Mouse (Mus musculus) right cerebral cortex, postnatal 10 days (tissue): ENCODE data around the gene Gabpb2.
"Not testable (repeated sequence)": the region's sequence is repeated elsewhere in the genome, so short reads cannot be mapped to it uniquely, and the experiment has no call there.

Source experiments
- DNase-seq, 2 experiments: peaks; one replicate each; pipeline ENCODE4 v3.0.0; 2021; ENCODE audit warnings: low spot score in 2 of 2

Gabpb2 gene

GRCm38 (mm10) chr3:95231298-95232221, 13.8 kb upstream of the Gabpb2 start, which contains the start of gene Mllt11:
TSS of gene Mllt11 (minus strand) at chr3:95232171.
- no peak for DNase-seq

DNA sequence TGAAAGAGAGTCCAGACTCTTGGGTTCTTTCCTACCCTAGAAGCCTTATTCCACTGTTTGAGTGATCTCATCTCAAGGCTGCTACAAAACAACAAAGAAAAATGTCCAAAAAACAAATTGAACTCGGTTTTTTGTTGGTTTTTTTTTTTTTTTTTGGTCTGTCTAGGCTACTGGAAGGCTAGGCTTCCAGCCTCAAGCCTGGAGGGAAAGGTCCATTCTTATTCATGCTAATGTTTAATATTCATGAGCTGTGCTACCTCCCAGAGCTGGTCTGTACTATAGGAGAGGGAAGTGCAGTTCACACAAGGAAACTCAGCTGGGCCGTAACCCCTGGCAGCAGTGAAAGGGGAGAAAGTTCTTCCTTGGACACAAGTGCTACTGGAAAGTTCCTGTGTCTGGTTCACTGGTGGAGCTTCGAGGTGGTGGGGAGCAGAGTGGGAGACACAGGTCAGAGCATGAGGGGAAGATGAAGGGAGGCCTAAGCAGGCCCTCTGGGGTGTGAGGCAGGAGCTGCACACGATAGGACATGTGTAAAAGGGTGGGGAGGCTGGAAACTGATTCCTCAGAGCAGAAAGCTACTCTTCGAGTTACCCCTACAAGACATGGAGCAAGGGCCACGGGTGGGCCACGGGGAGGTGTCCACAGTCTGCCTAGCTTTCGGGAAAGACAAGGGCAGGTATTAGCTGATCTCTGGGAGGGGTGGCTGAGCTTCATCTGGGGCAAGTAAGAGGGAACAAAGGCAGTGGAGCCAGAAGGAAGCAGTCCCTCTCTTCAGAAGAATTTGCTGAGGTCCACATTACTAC, 13.0 kb upstream of the Gabpb2 start:
- no peak for DNase-seq

- peak; percentile 76 to 82 for DNase-seq
Measured at GRCm38 (mm10) chr3:95229781-95230494, 12.2 kb upstream of the Gabpb2 start.

DNA sequence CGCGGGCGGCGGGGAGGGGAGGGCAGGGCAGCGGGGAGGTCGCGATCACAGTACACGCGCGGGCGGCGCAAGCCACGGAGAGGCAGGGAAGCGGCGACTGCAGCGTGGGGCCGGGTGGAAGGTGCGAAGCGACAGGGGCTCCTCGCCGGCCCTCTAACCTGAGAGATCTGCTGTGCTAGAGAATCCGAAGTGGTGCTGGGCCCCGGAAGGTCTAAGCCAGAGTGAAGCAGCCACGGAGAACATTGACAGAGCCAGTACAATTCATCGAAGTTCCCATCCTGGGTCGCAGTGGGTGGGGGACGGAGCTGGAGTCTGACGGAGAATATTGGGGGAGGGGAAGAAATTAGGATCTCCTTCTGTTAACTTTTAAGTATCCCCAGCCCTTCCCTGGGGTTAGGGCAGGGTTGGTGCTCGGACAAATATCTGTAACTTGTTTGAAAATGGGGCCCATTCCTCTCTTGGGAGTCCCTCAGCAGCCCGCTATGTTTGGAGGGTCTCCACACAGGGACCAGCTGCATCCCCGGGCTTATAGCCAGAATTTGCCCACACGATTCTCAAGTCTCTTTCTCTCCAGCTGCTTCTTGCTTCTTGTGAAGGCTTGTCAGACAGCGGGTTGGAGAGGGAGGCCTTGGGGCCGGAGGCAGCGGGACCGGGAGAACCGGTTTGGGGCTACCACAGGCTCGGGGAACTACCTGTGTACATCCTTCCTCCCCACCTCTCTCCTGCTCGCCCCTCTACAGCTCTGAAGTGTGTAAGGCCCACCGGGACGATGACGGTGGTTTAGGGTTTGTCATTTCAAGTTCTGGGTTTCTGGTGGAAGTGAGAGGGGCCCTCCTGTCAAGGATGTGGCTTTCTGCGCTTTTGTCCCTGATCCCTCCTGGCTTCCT, 11.4 kb upstream of the Gabpb2 start:
- DNase-seq = peak; percentile 87 to 92

DNA sequence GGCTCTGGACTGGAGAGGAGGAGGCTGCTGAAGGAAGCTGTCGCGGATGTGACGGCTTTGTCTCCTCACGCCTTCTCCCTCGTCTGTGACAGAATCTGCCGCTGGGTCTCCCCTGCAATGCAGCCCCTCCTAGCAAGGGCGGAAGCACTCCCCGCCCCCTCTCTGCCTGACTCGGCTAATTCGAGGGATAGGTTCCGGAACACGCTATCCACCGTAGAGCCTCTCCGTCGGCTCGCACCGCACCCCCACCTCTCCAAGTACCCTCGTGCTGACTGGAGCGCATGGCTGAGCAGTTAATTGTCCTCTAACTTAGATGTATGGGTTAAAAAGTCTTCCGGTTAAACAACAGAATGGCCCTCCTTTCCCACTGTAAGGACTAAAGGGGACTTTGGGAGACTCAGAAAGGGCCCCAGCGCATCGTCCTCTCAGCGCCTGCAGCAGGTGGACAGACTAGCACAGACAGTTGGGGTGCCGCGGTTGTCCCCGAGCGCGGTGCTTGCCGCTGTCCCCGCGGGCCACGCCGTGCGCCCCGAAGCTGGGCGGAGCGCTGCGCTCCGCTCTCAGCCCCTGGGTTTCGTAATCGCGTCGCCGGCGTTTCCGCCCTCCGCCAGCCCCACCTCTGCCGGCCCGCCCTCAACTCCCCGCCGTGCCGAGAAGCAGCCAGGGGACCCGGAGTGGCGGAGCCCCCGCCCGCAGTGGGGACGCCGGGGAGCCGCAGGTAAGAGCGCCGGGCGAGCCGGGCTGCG, 10.6 kb upstream of the Gabpb2 start, which contains the start of gene Cdc42se1:
Cdc42se1 (plus strand) TSS at position 585 of the 746 bp plus-strand sequence.
- DNase-seq = peak; percentile 96

GRCm38 (mm10) chr3:95227214-95227613, 9.5 kb upstream of the Gabpb2 start:
- DNase-seq = no peak

DNA sequence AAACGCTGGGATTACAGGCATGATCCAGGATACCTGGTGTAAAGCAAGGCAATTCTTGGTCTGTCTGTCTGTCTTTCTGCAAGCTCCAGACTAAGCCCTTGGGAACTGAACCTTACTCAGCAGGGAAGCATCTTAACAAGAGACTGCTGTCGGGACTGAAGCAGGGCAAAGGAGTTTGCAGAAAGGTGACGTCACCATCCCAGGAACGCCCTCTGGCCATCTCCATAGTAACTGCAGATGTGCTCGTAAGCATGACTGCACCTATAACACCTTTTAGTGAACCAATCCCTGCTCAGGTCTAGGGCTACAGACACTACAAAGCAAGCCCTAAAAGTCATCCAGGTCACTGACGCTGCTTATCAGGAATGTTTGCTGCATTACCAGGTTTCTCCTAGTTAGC, 6.6 kb upstream of the Gabpb2 start:
- DNase-seq = no peak

DNA sequence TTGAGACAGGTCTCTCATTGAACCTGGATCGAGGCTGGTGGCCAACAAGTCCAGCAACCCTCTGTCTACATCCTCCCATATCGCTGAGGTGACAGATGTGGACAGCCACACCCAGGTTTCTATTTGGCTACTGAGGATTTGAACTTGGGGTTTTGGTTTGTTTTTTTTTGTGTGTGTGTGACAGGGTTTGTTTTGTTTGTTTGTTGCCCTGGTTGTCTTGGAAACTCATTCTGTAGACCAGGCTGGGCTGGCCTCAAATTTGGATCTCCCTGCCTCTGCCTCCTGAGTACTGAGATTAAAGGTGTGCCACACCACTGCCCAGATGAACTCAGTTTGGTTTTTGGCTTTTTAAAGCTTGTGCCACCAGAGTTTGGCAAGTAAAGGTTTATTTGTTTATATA, 5.3 kb upstream of the Gabpb2 start:
- no peak for DNase-seq

DNA sequence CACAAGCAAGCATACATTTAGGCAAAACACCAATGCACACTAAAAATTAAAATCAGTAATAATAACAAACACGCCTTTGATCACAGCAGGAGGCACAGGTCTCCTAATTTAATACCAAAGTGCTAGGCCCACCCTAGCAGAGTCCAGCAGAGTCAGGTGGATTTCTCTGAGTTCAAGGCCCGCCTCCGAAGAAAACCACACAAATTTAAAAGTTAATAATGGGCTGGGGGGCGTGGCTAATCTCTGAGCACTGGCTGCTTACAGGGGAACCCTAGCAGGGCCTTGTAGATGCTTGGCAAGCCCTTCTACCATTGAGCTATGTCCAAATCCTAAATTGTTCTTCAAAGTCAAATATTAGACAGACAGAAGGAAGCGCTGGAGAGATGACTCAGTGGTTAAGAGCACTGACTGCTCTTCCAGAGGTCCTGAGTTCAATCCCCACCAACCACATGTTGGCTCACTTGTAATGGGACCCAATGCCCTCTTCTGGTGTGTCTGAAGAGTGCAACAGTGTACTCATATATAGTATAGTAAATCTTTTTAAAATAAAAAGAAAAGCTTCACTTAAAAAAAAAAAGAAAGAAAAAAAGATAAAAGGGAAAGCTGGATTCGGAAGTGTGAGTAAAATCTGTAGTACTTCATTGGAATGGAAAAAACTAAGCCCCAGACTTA, 886 bp upstream of the Gabpb2 start:
- no peak for DNase-seq

- DNase-seq = no peak
Measured at GRCm38 (mm10) chr3:95216655-95217254, 961 bp downstream of the Gabpb2 start.

DNA sequence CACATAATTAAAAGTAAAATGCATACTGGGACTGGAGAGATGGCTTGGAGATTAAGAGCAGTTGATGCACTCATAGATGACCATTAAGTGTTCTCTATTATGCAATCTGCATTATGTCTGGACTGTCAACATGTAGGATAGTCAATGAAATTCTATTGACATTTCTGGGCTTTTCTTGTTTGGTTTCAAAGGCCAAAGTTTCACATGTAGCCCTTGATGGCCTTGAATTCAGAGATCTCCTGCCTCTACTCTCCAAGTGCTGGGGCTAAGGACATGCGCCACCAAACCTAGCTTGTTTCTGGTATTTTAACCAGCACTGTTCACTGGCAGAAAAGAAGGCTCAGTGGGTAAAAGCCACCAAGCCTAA, 4.1 kb downstream of the Gabpb2 start:
- DNase-seq = no peak

GRCm38 (mm10) chr3:95212889-95213608, 4.7 kb downstream of the Gabpb2 start:
- not testable (repeated sequence) for DNase-seq

GRCm38 (mm10) chr3:95210585-95210984, 7.1 kb downstream of the Gabpb2 start:
- no peak for DNase-seq

DNA sequence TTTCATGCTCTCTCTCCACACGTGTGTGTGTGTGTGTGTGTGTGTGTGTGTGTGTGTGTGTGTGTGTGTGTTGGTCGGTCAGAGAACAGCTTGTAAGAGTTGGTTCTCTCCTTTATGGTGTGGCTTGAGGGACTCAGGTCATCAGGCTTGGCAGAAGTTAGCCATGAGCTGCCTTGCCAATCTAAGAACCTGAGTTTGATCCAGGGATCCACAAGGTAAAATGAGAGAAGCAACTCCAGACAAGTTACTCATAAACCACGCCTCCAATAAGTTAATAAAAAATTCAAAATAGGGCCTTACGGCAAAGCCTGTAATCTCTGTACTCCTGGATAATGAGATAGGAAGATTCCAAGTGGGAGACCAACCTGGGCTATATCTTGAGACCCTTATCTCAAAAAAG, 9.4 kb downstream of the Gabpb2 start:
- DNase-seq = no peak

DNA sequence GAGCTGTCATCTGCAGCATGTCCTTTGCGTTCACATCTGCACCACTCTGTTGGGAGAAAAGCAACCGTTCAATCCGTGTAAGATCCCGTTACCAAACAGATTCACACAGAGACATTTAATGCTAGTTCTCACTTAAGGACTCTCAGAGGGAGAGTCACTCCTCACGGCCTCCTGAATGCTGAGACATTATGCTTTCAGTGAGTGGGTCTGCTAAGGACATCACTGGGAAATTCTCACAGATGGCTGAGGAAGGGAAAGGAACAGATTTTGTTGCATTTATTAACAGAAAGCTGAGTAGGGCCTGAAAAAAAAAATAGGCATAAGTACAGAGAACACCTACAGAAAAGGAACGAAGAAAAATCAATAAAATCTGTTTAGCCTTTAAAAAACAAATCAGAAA, 13.8 kb downstream of the Gabpb2 start:
- DNase-seq = peak; percentile 45 to 76

DNA sequence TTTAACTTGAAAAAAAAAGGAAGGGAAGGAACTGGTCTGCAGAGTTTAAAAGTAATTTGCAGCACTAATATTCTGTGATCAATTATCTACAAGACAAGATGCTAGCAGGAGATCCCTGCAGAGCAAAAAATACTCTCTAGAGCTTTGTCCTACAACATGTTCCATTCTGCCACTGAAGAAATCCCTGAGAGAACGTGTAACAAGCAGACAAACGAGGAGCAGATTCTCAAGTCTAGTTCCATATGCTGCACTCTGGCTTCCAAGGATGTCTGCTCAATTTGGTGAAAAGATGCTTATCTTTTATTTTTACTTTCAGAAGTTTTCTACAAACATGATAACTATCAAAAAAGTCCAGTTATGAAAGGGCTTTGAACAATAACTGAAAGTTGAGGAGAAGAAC, 17.2 kb downstream of the Gabpb2 start:
- no peak for DNase-seq

GRCm38 (mm10) chr3:95200132-95200531, 17.6 kb downstream of the Gabpb2 start:
- DNase-seq = no peak

- DNase-seq = no peak
Measured at GRCm38 (mm10) chr3:95199101-95199500, 18.6 kb downstream of the Gabpb2 start.

- no peak for DNase-seq
Measured at GRCm38 (mm10) chr3:95195772-95196171, 21.9 kb downstream of the Gabpb2 start.
